Mouse (Mus musculus): ENCODE measurements around the gene Lsm7. TPM values are rescaled to one million over a fixed set of nuclear protein-coding genes. Genes with fewer than 3 reads are reported as not detected.

Gene Lsm7
- polyA plus RNA-seq, 1 experiment from 2014 or later: 256 TPM

DNA sequence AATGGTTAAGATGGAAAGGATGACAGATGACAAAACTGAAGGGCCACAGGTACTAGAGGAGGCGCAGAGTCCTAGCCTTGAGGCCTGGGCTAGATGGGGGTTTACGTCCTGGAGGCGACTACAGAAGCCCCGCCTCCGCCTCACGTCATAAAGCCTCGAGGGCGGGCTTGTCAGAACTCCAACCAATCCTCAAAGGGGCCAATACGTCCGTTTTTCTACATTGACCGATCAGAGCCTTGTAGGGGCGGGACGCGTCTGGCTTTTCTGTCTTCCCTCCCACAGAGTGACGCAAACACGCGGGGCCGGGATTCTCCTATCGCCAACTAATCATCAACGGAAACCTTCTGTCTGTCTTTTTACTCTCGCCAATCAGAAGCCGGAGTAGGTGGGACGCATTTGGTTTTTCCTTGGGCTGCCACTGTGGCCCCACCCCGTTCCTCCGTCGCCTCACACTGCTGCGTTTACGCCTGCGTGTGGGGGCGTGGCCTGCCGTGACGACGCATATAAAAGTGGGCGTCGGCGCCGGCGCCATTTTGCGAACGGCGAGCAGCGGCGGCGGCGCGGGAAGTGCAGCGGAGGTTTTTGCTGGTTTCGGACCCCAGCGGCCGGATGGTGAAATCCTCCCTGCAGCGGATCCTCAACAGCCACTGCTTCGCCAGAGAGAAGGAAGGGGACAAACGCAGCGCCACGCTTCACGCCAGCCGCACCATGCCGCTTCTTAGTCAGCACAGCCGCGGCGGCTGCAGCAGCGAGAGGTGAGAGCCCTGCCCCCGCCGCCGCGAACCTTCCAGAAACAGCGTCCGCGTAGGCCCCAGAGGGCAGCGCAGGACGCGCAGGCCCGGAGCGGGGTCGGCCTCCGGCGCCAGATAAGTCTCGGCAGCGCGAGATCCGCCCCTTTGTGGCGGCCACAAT lies 28.6 kb downstream of the Lsm7 start, which contains the start of gene Oaz1:
Oaz1 (plus strand) TSS at position 506 of the 912 bp plus-strand sequence.
- ATAC-seq (ENCODE audit: low FRiP score, low TSS enrichment) (peak; percentile 97), DNase-seq (peak; percentile 99)
- no peaks in the 10 kb centered on the region for H3K27me3 ChIP-seq (ENCODE audit: control insufficient read depth, insufficient read depth, low read length)
- no peaks in the 10 kb centered on the region for H3K9me3 ChIP-seq (ENCODE audit: control insufficient read depth, low read length)
- H3K4me1 ChIP-seq (ENCODE audit: control insufficient read depth, insufficient read depth, low read length): peaks cover 10% of the 10 kb centered on the region
- peak within 1 kb of the TSS; percentile 92 for H3K4me2 ChIP-seq (ENCODE audit: low read length)
- H3K36me3 ChIP-seq (ENCODE audit: control insufficient read depth, insufficient read depth, low read length): peaks cover 20% of the 10 kb centered on the region
- H3K4me3 ChIP-seq (replicated peaks; ENCODE audit: low read depth, low read length): peak within 1 kb of the TSS; percentile 74
- peak within 1 kb of the TSS; percentile 92 for H3K27ac ChIP-seq (replicated peaks; ENCODE audit: low read depth, low read length)
- peak within 1 kb of the TSS; percentile 84 for H3K9ac ChIP-seq (replicated peaks; ENCODE audit: low read length)
- under 1% methylated on average over 74 of the region's 82 CpGs for WGBS

DNA sequence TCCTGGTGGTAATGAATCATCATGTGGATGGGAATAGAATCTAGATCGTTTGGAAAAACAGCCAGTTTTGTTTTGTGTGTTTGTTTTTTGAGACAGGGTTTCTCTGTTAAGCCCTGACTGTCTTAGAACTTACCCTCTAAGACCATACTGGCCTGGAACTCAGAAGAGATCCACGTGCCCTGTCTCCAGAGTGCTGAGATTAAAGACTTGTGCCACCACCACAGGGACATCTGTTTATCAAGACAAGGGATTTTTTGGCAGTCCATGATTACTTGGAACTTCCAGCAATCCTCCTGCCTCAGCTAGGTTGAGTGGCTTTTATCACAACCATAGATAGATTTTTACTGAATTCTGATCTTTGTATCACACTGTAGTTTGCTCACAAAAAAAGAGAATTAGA lies 30.2 kb downstream of the Lsm7 start:
- no peak overlapping the region for H3K4me2 ChIP-seq (ENCODE audit: low read length)
- no peak for DNase-seq
- no peak for ATAC-seq (ENCODE audit: low FRiP score, low TSS enrichment)
- no peaks in the 10 kb centered on the region for H3K9me3 ChIP-seq (ENCODE audit: control insufficient read depth, low read length)
- H3K27ac ChIP-seq (replicated peaks; ENCODE audit: low read depth, low read length): no peak overlapping the region
- H3K9ac ChIP-seq (replicated peaks; ENCODE audit: low read length): no peak overlapping the region
- H3K4me3 ChIP-seq (replicated peaks; ENCODE audit: low read depth, low read length): no peak overlapping the region
- no peaks in the 10 kb centered on the region for H3K27me3 ChIP-seq (ENCODE audit: control insufficient read depth, insufficient read depth, low read length)
- WGBS: 82% methylated on average over 2 of the region's 2 CpGs
- peaks cover 9% of the 10 kb centered on the region for H3K36me3 ChIP-seq (ENCODE audit: control insufficient read depth, insufficient read depth, low read length)
- H3K4me1 ChIP-seq (ENCODE audit: control insufficient read depth, insufficient read depth, low read length): peaks cover 10% of the 10 kb centered on the region

DNA sequence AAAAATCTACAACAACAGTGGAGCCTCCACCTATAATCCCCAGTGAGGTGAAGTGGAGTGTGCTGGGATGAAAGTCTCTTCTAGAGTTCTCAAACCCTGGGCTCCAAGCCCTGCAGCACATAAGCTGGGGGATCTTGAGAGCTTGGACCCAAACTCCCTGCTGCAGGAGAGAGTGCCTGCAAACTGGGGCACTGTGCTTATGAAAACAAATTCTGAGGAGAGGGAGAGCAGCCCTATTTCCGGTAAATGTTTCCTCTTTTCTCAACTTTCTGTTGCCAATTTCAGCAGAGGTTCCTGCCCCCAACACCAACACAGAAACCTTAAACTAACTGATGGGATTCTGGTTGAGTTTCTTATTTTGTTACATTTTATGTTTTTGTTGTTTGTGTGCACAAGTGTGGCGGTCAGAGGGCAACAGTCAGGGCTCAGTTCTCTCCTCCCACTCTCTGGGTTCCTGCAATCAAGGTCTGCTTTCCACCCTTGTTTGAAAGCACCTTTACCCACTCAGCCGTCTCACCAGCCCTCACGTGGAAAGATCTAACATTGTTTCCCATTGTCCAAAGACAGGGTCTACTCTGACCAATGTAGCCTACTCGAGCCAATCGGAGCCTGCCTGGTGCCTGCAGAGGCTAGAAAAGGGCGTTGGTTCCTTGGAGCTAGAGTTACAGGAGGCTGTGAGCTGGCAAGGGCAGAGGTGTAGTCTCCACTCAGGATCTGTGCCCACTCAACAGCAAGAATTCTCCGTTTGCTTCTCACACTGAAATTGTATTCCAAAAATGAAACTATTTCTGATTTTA lies 31.0 kb downstream of the Lsm7 start:
- Histone ChIP-seq H3K27me3 (ENCODE audit: control insufficient read depth, insufficient read depth, low read length) (no peaks in the 10 kb centered on the region), H3K4me1 (ENCODE audit: control insufficient read depth, insufficient read depth, low read length) (peaks cover 10% of the 10 kb centered on the region), H3K4me2 (ENCODE audit: low read length) (no peak overlapping the region), H3K9ac (replicated peaks; ENCODE audit: low read length) (no peak overlapping the region), H3K4me3 (replicated peaks; ENCODE audit: low read depth, low read length) (no peak overlapping the region), H3K27ac (replicated peaks; ENCODE audit: low read depth, low read length) (no peak overlapping the region), H3K36me3 (ENCODE audit: control insufficient read depth, insufficient read depth, low read length) (peaks cover under 1% of the 10 kb centered on the region; the same call in 1 of the 2 replicates), H3K9me3 (ENCODE audit: control insufficient read depth, low read length) (no peaks in the 10 kb centered on the region)
- WGBS: 71% methylated on average over 8 of the region's 8 CpGs
- no peak for ATAC-seq (ENCODE audit: low FRiP score, low TSS enrichment)
- DNase-seq: no peak

DNA sequence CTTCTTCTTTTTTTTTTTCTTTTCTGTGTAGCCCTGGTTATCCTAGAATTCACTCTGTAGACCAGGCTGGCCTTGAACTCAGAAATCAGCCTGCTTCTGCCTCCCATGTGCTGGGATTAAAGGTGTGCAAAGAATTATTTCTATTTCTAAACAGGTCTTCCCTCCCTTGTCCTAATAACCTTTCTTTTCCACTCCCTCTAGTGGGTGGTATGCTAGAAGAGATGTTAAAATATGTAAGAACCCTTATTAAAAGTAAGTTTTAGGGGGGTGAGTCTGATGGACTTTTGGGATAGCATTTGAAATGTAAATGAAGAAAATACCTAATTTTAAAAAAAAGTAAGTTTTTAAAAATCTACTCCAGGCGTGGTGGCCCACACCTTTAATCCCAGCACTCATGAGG lies 31.7 kb downstream of the Lsm7 start:
- H3K9ac ChIP-seq (replicated peaks; ENCODE audit: low read length): no peak overlapping the region
- H3K4me2 ChIP-seq (ENCODE audit: low read length): no peak overlapping the region
- peaks cover 10% of the 10 kb centered on the region for H3K4me1 ChIP-seq (ENCODE audit: control insufficient read depth, insufficient read depth, low read length)
- DNase-seq: no peak
- H3K9me3 ChIP-seq (ENCODE audit: control insufficient read depth, low read length): no peaks in the 10 kb centered on the region
- no peaks in the 10 kb centered on the region for H3K27me3 ChIP-seq (ENCODE audit: control insufficient read depth, insufficient read depth, low read length)
- WGBS: 85% methylated on average over 1 of the region's 1 CpGs
- no peak overlapping the region for H3K4me3 ChIP-seq (replicated peaks; ENCODE audit: low read depth, low read length)
- H3K27ac ChIP-seq (replicated peaks; ENCODE audit: low read depth, low read length): no peak overlapping the region
- no peak for ATAC-seq (ENCODE audit: low FRiP score, low TSS enrichment)
- no peaks in the 10 kb centered on the region for H3K36me3 ChIP-seq (ENCODE audit: control insufficient read depth, insufficient read depth, low read length)

DNA sequence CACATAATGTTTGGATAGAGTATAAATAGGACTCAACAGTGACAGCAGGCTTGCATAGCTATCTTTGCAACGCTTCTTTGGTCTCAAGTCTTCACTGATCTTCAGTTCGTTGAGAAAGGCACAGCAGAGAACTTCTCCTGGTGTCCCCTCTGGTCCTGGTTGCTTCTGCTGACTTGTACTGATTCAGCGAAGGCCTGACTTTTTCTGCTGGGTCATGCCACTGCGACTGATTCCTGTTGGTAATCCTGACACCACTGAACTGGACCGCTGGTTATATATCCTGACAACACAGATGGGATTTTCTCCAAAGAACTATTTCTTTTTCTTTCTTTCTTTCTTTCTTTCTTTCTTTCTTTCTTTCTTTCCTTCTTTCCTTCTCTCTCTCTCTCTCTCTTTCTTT lies 32.5 kb downstream of the Lsm7 start:
- H3K27me3 ChIP-seq (ENCODE audit: control insufficient read depth, insufficient read depth, low read length): no peaks in the 10 kb centered on the region
- H3K4me3 ChIP-seq (replicated peaks; ENCODE audit: low read depth, low read length): no peak overlapping the region
- no peak for DNase-seq
- H3K4me2 ChIP-seq (ENCODE audit: low read length): no peak overlapping the region
- no peak overlapping the region for H3K27ac ChIP-seq (replicated peaks; ENCODE audit: low read depth, low read length)
- H3K36me3 ChIP-seq (ENCODE audit: control insufficient read depth, insufficient read depth, low read length): no peaks in the 10 kb centered on the region
- peaks cover 3% of the 10 kb centered on the region for H3K4me1 ChIP-seq (ENCODE audit: control insufficient read depth, insufficient read depth, low read length)
- no peak for ATAC-seq (ENCODE audit: low FRiP score, low TSS enrichment)
- H3K9ac ChIP-seq (replicated peaks; ENCODE audit: low read length): no peak overlapping the region
- no peaks in the 10 kb centered on the region for H3K9me3 ChIP-seq (ENCODE audit: control insufficient read depth, low read length)
- 92% methylated on average over 5 of the region's 5 CpGs for WGBS

DNA sequence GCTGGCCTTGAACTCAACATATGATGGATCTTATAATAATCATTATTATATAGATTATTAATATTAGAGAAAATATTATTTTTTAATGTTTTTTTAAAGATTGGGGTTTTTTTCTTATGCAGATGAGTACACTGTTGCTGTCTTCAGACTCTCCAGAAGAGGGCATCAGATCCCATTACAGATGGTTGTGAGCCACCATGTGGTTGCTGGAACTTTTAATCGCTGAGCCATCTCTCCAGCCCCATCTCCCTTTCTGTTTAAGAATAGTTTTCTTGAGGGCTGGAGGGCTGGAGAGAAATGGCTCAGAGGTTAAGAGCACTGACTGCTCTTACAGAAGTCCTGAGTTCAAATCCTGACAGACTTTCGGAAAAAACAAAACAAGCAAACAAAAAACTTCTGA lies 33.0 kb downstream of the Lsm7 start:
- Histone ChIP-seq H3K4me2 (ENCODE audit: low read length) (no peak overlapping the region), H3K36me3 (ENCODE audit: control insufficient read depth, insufficient read depth, low read length) (no peaks in the 10 kb centered on the region), H3K9me3 (ENCODE audit: control insufficient read depth, low read length) (no peaks in the 10 kb centered on the region), H3K27me3 (ENCODE audit: control insufficient read depth, insufficient read depth, low read length) (no peaks in the 10 kb centered on the region), H3K4me3 (replicated peaks; ENCODE audit: low read depth, low read length) (no peak overlapping the region), H3K4me1 (ENCODE audit: control insufficient read depth, insufficient read depth, low read length) (no peaks in the 10 kb centered on the region), H3K27ac (replicated peaks; ENCODE audit: low read depth, low read length) (no peak overlapping the region), H3K9ac (replicated peaks; ENCODE audit: low read length) (no peak overlapping the region)
- 39% methylated on average over 2 of the region's 2 CpGs for WGBS
- DNase-seq: peak; percentile 47
- no peak for ATAC-seq (ENCODE audit: low FRiP score, low TSS enrichment)

DNA sequence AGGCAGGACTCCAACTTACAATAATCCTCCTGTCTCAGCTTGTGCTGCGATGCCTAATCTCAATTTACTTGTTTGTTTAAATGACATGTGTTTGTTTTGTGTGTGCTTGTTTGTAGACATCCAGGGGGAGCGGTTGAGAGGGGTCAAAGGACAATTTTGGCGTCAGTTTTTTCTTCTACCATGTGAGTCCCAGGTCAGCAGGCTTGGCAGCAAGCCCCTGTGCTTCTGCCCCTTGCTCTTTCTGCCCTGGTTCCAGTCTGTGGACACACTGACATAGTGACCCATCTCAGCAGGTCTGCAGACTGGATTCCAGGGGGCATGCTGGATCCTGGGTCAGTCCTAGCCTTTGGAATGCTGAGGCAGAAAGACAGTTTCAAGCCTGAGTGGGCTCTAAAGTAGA lies 35.6 kb downstream of the Lsm7 start:
- no peak for DNase-seq
- Histone ChIP-seq H3K4me2 (ENCODE audit: low read length) (no peak overlapping the region), H3K4me1 (ENCODE audit: control insufficient read depth, insufficient read depth, low read length) (no peaks in the 10 kb centered on the region), H3K9me3 (ENCODE audit: control insufficient read depth, low read length) (no peaks in the 10 kb centered on the region), H3K27me3 (ENCODE audit: control insufficient read depth, insufficient read depth, low read length) (no peaks in the 10 kb centered on the region), H3K9ac (replicated peaks; ENCODE audit: low read length) (no peak overlapping the region), H3K36me3 (ENCODE audit: control insufficient read depth, insufficient read depth, low read length) (no peaks in the 10 kb centered on the region), H3K27ac (replicated peaks; ENCODE audit: low read depth, low read length) (no peak overlapping the region), H3K4me3 (replicated peaks; ENCODE audit: low read depth, low read length) (no peak overlapping the region)
- no peak for ATAC-seq (ENCODE audit: low FRiP score, low TSS enrichment)
- 60% methylated on average over 3 of the region's 3 CpGs for WGBS

DNA sequence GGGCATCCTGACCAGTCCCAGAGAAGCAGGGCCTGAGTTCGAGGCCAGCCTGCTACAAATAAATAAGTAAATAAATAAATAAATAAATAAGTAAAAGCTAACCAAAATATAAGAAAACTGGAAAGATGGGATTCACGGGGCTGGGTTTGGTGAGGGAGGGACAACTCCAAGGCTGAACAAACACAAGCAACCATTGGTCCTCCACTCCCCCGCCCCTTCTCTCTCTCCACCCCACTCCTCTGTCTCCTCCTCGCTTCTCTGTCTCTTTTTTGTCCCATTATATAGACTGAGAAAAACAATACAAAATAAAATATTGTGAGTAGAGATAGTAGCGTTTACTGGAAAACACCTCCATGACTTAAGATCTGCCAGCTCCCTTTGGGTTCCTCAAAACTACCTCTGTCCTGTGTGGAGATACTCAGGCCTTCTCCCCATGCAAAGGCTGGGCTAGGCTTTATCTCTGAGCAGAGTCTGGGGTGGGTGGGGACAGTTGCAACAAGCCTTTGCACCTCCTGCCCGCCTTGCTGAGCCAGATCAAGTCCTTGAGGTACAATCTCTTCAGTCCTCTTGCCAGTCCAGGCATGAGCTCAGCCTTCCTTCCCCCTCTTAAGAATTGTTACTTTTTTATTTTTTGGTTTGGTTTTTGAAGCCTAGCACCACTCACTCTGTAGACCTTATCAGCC lies 36.3 kb downstream of the Lsm7 start:
- WGBS: 60% methylated on average over 6 of the region's 6 CpGs
- no peak for ATAC-seq (ENCODE audit: low FRiP score, low TSS enrichment)
- no peaks in the 10 kb centered on the region for H3K27me3 ChIP-seq (ENCODE audit: control insufficient read depth, insufficient read depth, low read length)

More for the DNA sequence above, 36.3 kb downstream of the Lsm7 start:
- no peak overlapping the region for H3K9ac ChIP-seq (replicated peaks; ENCODE audit: low read length)
- H3K9me3 ChIP-seq (ENCODE audit: control insufficient read depth, low read length): no peaks in the 10 kb centered on the region
- H3K4me3 ChIP-seq (replicated peaks; ENCODE audit: low read depth, low read length): no peak overlapping the region
- no peak overlapping the region for H3K4me2 ChIP-seq (ENCODE audit: low read length)
- DNase-seq: no peak
- H3K27ac ChIP-seq (replicated peaks; ENCODE audit: low read depth, low read length): no peak overlapping the region
- no peaks in the 10 kb centered on the region for H3K4me1 ChIP-seq (ENCODE audit: control insufficient read depth, insufficient read depth, low read length)
- no peaks in the 10 kb centered on the region for H3K36me3 ChIP-seq (ENCODE audit: control insufficient read depth, insufficient read depth, low read length)
